Mouse (Mus musculus) left cerebral cortex, postnatal 4 days (tissue): ENCODE measurements at regions not wholly inside any gene's neighbourhood (a gene's known extent, or its start where the extent isn't known, plus 50 kb on each side); places are given as distances from the start of the nearest gene placed in this dataset.
"Not testable (repeated sequence)": the region's sequence is repeated elsewhere in the genome, so short reads cannot be mapped to it uniquely, and the experiment has no call there.

Source experiments
- DNase-seq: peaks from one replicate; pipeline ENCODE4 v3.0.0-alpha.2; 2022
- intact Hi-C: fragments of 180-260 bp; cut with DNase I; formaldehyde crosslinking; loops from one replicate; pipeline ENCODE4 v1.15.1; 2025

- intact Hi-C loops: no loop called here
Observed at GRCm38 (mm10) chr15:8832970-8833369, 122.4 kb upstream of the Slc1a3 start.

GRCm38 (mm10) chr15:8831720-8832620 lies 121.4 kb upstream of the Slc1a3 start:
- no peak for DNase-seq
- intact Hi-C loops: no loop called here

More at GRCm38 (mm10) chr15:8832970-8833369, 122.4 kb upstream of the Slc1a3 start:
- DNase-seq: no peak

GRCm38 (mm10) chr15:8824861-8825260 lies 114.3 kb upstream of the Slc1a3 start:
- no peak for DNase-seq
- intact Hi-C loops: no loop called here

- DNase-seq, intact Hi-C loops: not testable (repeated sequence)
Observed at GRCm38 (mm10) chr15:8822795-8823194, 112.2 kb upstream of the Slc1a3 start.

GRCm38 (mm10) chr15:8817542-8817941 lies 107.0 kb upstream of the Slc1a3 start:
- intact Hi-C loops: no loop called here
- DNase-seq: no peak

GRCm38 (mm10) chr15:8816501-8817368 lies 106.2 kb upstream of the Slc1a3 start:
- DNase-seq: no peak
- intact Hi-C loops: no loop called here

- intact Hi-C loops: no loop called here
- no peak for DNase-seq
Observed at GRCm38 (mm10) chr15:8815958-8816357, 105.4 kb upstream of the Slc1a3 start.

GRCm38 (mm10) chr15:8815277-8815676 lies 104.7 kb upstream of the Slc1a3 start:
- peak; percentile 28 for DNase-seq
- intact Hi-C loops: no loop called here

- no peak for DNase-seq
- intact Hi-C loops: no loop called here
Observed at GRCm38 (mm10) chr15:8806354-8806753, 95.8 kb upstream of the Slc1a3 start.

GRCm38 (mm10) chr15:8805565-8805964 lies 95.0 kb upstream of the Slc1a3 start:
- DNase-seq, intact Hi-C loops: not testable (repeated sequence)

- DNase-seq: no peak
- intact Hi-C loops: no loop called here
Observed at GRCm38 (mm10) chr15:8802058-8802457, 91.5 kb upstream of the Slc1a3 start.

GRCm38 (mm10) chr15:8797015-8797414 lies 86.5 kb upstream of the Slc1a3 start:
- DNase-seq: no peak
- intact Hi-C loops: no loop called here

GRCm38 (mm10) chr15:8792106-8792505 lies 81.5 kb upstream of the Slc1a3 start:
- intact Hi-C loops: no loop called here
- DNase-seq: peak; percentile 50

GRCm38 (mm10) chr15:8789924-8790323 lies 79.4 kb upstream of the Slc1a3 start:
- intact Hi-C loops: no loop called here
- no peak for DNase-seq

- no peak for DNase-seq
- intact Hi-C loops: no loop called here
Observed at GRCm38 (mm10) chr15:8789000-8789399, 78.4 kb upstream of the Slc1a3 start.

GRCm38 (mm10) chr15:8785537-8785936 lies 75.0 kb upstream of the Slc1a3 start:
- intact Hi-C loops: no loop called here
- peak; percentile 18 for DNase-seq

- intact Hi-C loops: no loop called here
- no peak for DNase-seq
Observed at GRCm38 (mm10) chr15:8783567-8783966, 73.0 kb upstream of the Slc1a3 start.

- no peak for DNase-seq
- intact Hi-C loops: no loop called here
Observed at GRCm38 (mm10) chr15:8783036-8783435, 72.5 kb upstream of the Slc1a3 start.

- no peak for DNase-seq
Observed at GRCm38 (mm10) chr15:8782131-8782507, 71.6 kb upstream of the Slc1a3 start.

GRCm38 (mm10) chr15:8781159-8782130 lies 70.9 kb upstream of the Slc1a3 start:
- intact Hi-C loops: no loop called here
- DNase-seq: peak; percentile 67

More at GRCm38 (mm10) chr15:8782131-8782507, 71.6 kb upstream of the Slc1a3 start:
- intact Hi-C loops: no loop called here
